Mouse (Mus musculus) layer of hippocampus, adult 9-10 months (tissue): ENCODE results near the gene Asic3.
"Not testable (repeated sequence)": the region's sequence is repeated elsewhere in the genome, so short reads cannot be mapped to it uniquely, and the experiment has no call there.

Source experiments
- DNase-seq: peaks from one replicate; pipeline ENCODE4 v3.0.0; 2022; ENCODE audit warnings: low spot score

The Asic3 gene

GRCm38 (mm10) chr5:24388246-24388915, 24.8 kb upstream of the Asic3 start:
- no peak for DNase-seq

- no peak for DNase-seq
Observed at GRCm38 (mm10) chr5:24389011-24389657, 24.1 kb upstream of the Asic3 start.

GRCm38 (mm10) chr5:24389658-24390020, 23.6 kb upstream of the Asic3 start:
- no peak for DNase-seq

- DNase-seq: no peak
Observed at GRCm38 (mm10) chr5:24391864-24392263, 21.3 kb upstream of the Asic3 start, which contains the start of gene Atg9b. Gene Atg9b (minus strand): TSS chr5:24392143.

GRCm38 (mm10) chr5:24392724-24393123, 20.5 kb upstream of the Asic3 start:
- DNase-seq: no peak

GRCm38 (mm10) chr5:24393392-24393997, 19.7 kb upstream of the Asic3 start, which contains the start of gene Abcb8:
Gene Abcb8 (plus strand): TSS chr5:24393663.
- peak; percentile 82 for DNase-seq

GRCm38 (mm10) chr5:24394165-24394894, 18.9 kb upstream of the Asic3 start:
- peak; percentile 98 for DNase-seq

GRCm38 (mm10) chr5:24396254-24396653, 16.9 kb upstream of the Asic3 start:
- DNase-seq: not testable (repeated sequence)

GRCm38 (mm10) chr5:24399686-24400085, 13.5 kb upstream of the Asic3 start:
- no peak for DNase-seq

- DNase-seq: no peak
Observed at GRCm38 (mm10) chr5:24400362-24400761, 12.8 kb upstream of the Asic3 start.

GRCm38 (mm10) chr5:24400911-24401605, 12.1 kb upstream of the Asic3 start:
- DNase-seq: no peak

- no peak for DNase-seq
Observed at GRCm38 (mm10) chr5:24401969-24402368, 11.2 kb upstream of the Asic3 start.

- no peak for DNase-seq
Observed at GRCm38 (mm10) chr5:24404594-24405360, 8.4 kb upstream of the Asic3 start.

- no peak for DNase-seq
Observed at GRCm38 (mm10) chr5:24405389-24405876, 7.8 kb upstream of the Asic3 start.

GRCm38 (mm10) chr5:24408651-24409050, 4.5 kb upstream of the Asic3 start:
- DNase-seq: no peak

- no peak for DNase-seq
Observed at GRCm38 (mm10) chr5:24409466-24409865, 3.7 kb upstream of the Asic3 start.

GRCm38 (mm10) chr5:24412063-24412462, 1.1 kb upstream of the Asic3 start:
- no peak for DNase-seq

- no peak for DNase-seq
Observed at GRCm38 (mm10) chr5:24413938-24414337, 746 bp downstream of the Asic3 start.

- DNase-seq: peak; percentile 73
Observed at GRCm38 (mm10) chr5:24416222-24416736, 3.1 kb downstream of the Asic3 start.

GRCm38 (mm10) chr5:24417587-24417986, 4.4 kb downstream of the Asic3 start:
- no peak for DNase-seq

- DNase-seq: no peak
Observed at GRCm38 (mm10) chr5:24420381-24420780, 7.2 kb downstream of the Asic3 start.
